Mouse (Mus musculus) megakaryocyte, adult 5-6 weeks (primary cell): ENCODE measurements around the gene Pikfyve. TPM values are rescaled to one million over a fixed set of nuclear protein-coding genes. Genes with fewer than 3 reads are reported as not detected.

Experiments
- ATAC-seq: 2 replicates; pipeline ENCODE4 v1.8.0; 2016; ENCODE audit warnings: mild to moderate bottlenecking, inconsistent platforms; ENCODE audit not compliant: poor library complexity, severe bottlenecking
- total RNA-seq, 2 experiments: library from RNA; stranded (forward) in 1 of 2; stranded (reverse) in 1 of 2; fragments of 153-499, 151-499 nt in 1 of 2; fragments of 221-1000, 200-1000 nt in 1 of 2; gene quantifications; 2 replicates each; pipeline versions ENCODE4 v1.2.3 to v1.2.4; 2015 to 2017

Gene Pikfyve
- total RNA-seq, 2 experiments from 2014 or later, result 31.5 to 40.2 TPM

GRCm38 (mm10) chr1:65311214-65311933 is 124.9 kb downstream of the Pikfyve start:
- ATAC-seq, result no peak

GRCm38 (mm10) chr1:65312118-65312517 is 125.6 kb downstream of the Pikfyve start:
- no peak for ATAC-seq

GRCm38 (mm10) chr1:65312896-65313295 is 126.4 kb downstream of the Pikfyve start:
- ATAC-seq, result no peak

DNA sequence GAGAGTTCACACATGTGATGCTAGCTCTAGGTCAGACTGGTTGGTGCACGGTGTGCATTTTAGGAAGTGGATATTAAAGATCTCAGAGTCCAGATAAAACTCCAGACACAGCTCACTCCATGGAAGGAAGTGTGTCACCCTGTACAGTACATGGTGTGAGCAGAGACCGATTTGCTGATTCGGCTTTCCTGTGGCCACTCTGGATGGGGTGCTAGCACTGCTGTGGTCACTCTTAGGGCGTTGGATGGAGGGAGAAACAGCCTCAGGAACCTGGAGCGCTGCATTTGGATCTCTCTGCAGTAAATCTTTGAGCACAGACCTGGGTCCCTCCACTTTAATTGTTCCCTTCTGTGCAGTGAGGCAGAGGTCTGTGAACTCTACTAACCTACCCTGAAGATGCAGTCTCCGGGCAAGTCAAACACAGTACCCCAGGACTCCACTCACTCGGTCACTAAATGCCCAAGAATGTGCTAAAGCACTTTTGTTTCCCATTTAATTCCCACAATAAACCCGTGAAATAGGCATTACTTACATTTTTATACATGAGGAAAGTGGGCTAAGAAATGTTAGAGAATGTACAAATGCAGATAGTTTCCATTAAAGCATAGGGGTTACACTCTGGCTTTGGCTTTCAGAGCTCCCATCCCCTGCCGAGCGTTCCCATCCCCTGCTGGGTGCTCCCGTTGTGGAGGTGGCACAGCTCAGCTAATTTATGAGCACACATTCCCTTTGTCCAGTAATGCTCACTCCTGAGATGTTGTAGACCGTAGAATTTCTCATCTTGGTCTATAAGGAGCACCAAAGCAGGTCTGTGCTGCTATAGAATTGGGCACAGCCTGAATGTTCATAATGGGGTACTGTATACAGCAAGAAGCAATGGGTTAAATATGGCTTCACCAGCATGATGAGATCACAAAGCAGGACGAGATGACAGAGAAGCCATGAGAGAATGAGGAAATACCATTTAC is 127.9 kb downstream of the Pikfyve start:
- ATAC-seq, result no peak

- no peak for ATAC-seq
Measured at GRCm38 (mm10) chr1:65315022-65315407, 128.5 kb downstream of the Pikfyve start.

Other genes starting within 250 kb of the Pikfyve start
- gene Plekhm3, start 229.9 kb upstream of the Pikfyve start, total RNA-seq (2015), result 38.5 and 40.6 TPM in 2 replicates
- 26.4 and 39.1 TPM in 2 replicates for gene Plekhm3, start 229.9 kb upstream of the Pikfyve start, total RNA-seq (2017)
- not detected in 2 replicates for gene Akr1cl, start 153.9 kb upstream of the Pikfyve start, total RNA-seq (2015)
- gene Akr1cl, start 153.9 kb upstream of the Pikfyve start, total RNA-seq (2017), result not detected in 2 replicates
- not detected in 2 replicates for gene Cryge, start 135.5 kb upstream of the Pikfyve start, total RNA-seq (2015)
- not detected in 2 replicates for gene Cryge, start 135.5 kb upstream of the Pikfyve start, total RNA-seq (2017)
- gene Crygd, start 123.2 kb upstream of the Pikfyve start, total RNA-seq (2015), result not detected in 2 replicates
- gene Crygd, start 123.2 kb upstream of the Pikfyve start, total RNA-seq (2017), result not detected in 2 replicates
- gene Crygc, start 113.0 kb upstream of the Pikfyve start, total RNA-seq (2015), result not detected in 2 replicates
- gene Crygc, start 113.0 kb upstream of the Pikfyve start, total RNA-seq (2017), result not detected in 2 replicates
- gene Crygb, start 104.4 kb upstream of the Pikfyve start, total RNA-seq (2015), result not detected in 2 replicates
- not detected in 2 replicates for gene Crygb, start 104.4 kb upstream of the Pikfyve start, total RNA-seq (2017)
- not detected in 2 replicates for gene Cryga, start 83.3 kb upstream of the Pikfyve start, total RNA-seq (2015)
- gene Cryga, start 83.3 kb upstream of the Pikfyve start, total RNA-seq (2017), result not detected in 2 replicates
- gene Gm28845, start 67.1 kb upstream of the Pikfyve start, total RNA-seq (2015), result not detected in 2 replicates
- not detected in 2 replicates for gene Gm28845, start 67.1 kb upstream of the Pikfyve start, total RNA-seq (2017)
- 0.39 and 1.1 TPM in 2 replicates for gene D630023F18Rik, start 63.5 kb upstream of the Pikfyve start, total RNA-seq (2015)
- 0.73 and 1.5 TPM in 2 replicates for gene D630023F18Rik, start 63.5 kb upstream of the Pikfyve start, total RNA-seq (2017)
- gene Idh1, start 183 bp upstream of the Pikfyve start, total RNA-seq (2015), result 196 and 202 TPM in 2 replicates
- 354 and 378 TPM in 2 replicates for gene Idh1, start 183 bp upstream of the Pikfyve start, total RNA-seq (2017)
- not detected in 2 replicates for gene Pth2r, start 95.4 kb downstream of the Pikfyve start, total RNA-seq (2015)
- not detected in 2 replicates for gene Pth2r, start 95.4 kb downstream of the Pikfyve start, total RNA-seq (2017)